Mouse (Mus musculus): ENCODE results near the gene Sh3bp5l.
"Not testable (repeated sequence)": the region's sequence is repeated elsewhere in the genome, so short reads cannot be mapped to it uniquely, and the experiment has no call there.

Gene Sh3bp5l

GRCm38 (mm10) chr11:58322824-58323569 is 7.5 kb upstream of the Sh3bp5l start:
- DNase-seq (ENCODE audit: low spot score in 2 of 2) = peak; percentile 94 to 95

DNA sequence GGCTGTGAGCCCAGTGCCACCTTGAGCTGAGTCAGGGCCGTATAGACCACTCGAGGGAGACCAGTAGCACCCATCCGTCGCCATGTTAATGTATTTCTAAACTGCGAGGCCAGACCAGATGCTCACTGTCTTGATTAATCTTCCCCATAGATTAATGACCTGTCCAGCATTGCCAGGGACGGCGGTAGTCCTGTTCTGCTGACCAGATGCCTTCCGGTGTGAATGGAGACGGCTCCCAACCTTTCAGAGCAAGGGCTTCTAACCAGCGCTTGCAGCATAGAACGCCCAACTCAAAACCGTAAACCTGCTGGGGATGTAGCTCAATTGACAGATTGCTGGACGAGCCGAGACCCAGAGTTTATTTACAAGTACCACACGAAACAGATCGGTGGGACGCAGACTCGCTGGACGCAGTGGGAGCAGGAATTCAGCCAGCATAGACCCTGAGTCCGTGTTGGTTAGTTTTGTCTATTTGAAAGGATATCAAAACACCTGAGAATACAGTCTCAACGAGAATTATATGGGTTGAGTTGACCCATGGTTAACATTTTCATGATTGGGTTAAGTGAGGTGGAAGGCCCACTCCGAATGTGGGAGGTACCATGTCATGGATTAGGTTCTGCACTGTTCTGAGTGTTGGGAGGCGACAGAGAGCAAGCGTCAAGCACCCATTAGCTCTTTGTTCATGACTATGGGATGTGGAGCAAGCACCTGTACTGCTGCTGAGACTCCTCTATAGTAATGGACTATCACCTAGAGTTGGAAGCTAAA is 6.8 kb upstream of the Sh3bp5l start:
- no peak for DNase-seq (ENCODE audit: low spot score in 2 of 2)

- DNase-seq (ENCODE audit: low spot score in 2 of 2) = no peak
These were observed 5.8 kb upstream of the Sh3bp5l start for GRCm38 (mm10) chr11:58324614-58325229.

DNA sequence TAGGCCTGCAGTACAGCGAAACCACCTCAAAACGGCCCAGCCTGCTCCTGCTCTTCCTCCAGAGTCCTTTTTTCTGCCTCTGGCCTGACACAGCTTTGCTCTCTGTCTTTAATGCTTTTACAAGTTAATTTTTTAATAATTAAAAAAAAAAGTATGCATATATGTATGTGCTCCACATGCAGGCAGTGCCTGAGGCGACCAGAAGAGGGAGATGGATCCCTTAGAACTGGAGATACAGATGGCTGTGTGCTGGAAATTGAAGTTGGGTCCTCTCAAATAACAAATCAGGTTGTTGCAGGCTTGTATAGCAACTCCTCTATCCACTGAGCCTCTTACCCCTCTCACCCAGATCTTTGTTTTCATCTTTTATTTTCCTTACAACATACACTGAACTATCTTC is 3.7 kb upstream of the Sh3bp5l start:
- no peak for DNase-seq (ENCODE audit: low spot score in 2 of 2)

- no peak for DNase-seq (ENCODE audit: low spot score in 2 of 2)
These were observed 633 bp upstream of the Sh3bp5l start for GRCm38 (mm10) chr11:58329906-58330275.

DNA sequence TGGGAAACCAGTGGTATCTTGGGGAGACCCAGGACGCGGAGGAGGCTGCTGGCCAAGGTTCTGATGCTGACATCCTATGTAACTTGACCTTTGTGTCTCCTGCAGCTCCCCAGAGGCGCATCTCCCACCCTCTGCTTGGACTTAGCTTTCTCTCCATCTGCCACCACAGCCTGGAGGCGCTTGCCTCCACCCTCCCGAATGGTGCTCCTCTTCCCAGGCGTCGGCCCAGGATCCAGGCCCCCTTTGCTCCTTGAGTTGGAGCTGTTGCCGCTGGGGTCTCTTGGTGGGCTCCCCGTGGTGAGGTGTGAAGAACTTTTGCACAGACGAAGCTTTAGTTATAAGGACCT is 598 bp downstream of the Sh3bp5l start:
- no peak for DNase-seq (ENCODE audit: low spot score in 2 of 2)

DNA sequence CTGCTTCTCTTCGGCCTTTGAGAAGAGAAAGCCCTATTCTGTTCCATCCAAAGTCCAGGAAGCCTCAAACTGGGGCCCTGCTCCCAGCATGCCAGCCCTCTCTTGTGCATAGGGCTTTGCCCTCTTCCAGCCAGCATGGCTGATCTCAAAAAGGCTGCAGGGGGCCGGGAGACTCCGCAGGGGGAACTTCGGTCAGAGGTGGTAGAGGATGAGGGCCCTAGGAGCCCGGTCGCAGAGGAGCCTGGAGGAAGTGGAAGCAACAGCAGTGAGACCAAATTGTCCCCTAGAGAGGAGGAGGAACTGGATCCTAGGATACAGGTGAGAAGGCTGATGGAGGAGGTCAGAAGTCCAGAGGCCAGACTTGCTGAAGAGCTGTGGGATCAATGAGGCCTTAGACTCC is 1.0 kb downstream of the Sh3bp5l start:
- no peak for DNase-seq (ENCODE audit: low spot score in 2 of 2)

GRCm38 (mm10) chr11:58334746-58335145 is 4.2 kb downstream of the Sh3bp5l start:
- DNase-seq (ENCODE audit: low spot score in 2 of 2) = no peak

DNA sequence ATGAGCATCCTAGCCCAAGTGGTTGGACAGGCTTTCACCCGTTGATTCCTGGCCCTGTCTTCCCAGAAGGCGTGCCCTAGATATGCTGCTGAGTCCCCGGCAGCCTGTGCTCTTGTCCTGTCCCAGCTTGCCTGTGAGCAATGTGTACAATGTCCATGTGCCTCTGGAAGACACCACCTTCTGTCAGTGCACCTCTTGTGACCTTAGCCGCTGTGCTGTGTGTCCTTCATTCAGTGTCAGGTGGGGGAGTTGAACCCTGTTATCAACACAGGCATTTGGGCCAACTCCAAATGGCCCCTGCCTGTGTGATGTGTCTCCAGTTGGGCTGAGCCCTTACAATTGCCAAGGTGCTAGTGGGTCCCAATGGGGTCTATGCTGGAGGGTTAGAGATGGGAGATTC is 16.2 kb downstream of the Sh3bp5l start:
- DNase-seq (ENCODE audit: low spot score in 2 of 2) = no peak

GRCm38 (mm10) chr11:58350628-58351027 is 20.1 kb downstream of the Sh3bp5l start:
- DNase-seq (ENCODE audit: low spot score in 2 of 2) = no peak

GRCm38 (mm10) chr11:58351179-58351578 is 20.7 kb downstream of the Sh3bp5l start:
- DNase-seq (ENCODE audit: low spot score in 2 of 2) = no peak

- DNase-seq (ENCODE audit: low spot score in 2 of 2) = no peak
These were observed 22.4 kb downstream of the Sh3bp5l start for GRCm38 (mm10) chr11:58352681-58353548.

DNA sequence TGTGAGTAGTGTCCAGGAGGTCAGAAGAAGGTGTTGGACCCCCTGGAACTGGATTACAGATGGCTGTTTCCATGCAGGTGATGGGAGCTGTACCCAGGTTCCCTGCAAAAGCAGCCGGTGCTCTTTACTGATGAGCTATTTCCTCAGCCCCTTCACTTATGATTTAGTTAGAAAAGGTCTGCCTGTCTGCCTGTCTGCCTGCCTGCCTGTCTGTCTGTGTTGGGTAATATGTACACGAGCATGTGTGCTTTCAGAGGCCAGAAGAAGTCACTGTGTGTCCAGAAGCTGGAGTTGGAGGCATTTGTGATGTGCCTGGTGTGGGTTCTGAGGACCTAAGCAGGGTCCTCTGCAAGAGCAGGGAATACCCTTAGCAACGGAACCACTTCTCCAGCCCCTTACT is 23.2 kb downstream of the Sh3bp5l start:
- no peak for DNase-seq (ENCODE audit: low spot score in 2 of 2)

DNA sequence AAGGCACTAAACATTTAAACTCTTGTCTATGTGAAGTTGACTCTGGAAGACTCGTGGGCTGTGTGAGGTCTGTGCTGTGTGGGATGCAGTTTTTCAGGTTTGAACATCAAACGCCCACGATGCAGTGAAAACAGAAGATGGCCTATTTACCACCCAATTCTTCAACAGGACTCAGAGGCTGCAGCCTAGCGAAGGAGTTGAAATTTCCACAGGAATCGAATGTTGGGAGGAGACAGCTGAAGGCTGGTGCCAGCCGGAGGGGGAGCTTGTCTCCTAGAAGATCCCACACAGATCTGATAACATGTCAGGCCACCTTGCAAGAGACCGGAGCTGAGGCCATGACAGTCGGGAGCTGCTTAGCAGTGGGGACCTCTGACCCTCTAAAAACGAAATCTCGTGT is 24.0 kb downstream of the Sh3bp5l start:
- peak in 1 of 2 experiments; percentile 21 for DNase-seq (ENCODE audit: low spot score in 2 of 2)

DNA sequence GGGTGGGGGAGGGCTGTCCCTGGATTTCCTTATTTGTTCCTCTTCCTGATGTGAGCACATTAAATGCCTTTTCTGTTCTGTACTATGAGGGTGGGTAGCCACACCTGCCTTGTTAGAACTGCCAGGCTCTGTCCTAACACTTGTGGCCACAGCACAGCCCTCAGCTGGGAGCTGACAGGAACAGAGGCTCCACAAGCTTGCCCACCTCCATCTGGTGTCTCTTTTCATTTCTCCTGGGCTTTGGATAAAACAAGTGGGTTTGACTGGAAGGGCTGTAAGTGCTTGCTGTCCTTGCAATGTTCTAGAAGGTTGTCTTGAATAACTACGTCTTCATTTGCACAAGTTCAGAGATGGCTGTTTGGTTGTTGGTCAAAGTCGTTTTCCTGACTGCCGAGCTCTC is 24.4 kb downstream of the Sh3bp5l start:
- DNase-seq (ENCODE audit: low spot score in 2 of 2) = no peak

DNA sequence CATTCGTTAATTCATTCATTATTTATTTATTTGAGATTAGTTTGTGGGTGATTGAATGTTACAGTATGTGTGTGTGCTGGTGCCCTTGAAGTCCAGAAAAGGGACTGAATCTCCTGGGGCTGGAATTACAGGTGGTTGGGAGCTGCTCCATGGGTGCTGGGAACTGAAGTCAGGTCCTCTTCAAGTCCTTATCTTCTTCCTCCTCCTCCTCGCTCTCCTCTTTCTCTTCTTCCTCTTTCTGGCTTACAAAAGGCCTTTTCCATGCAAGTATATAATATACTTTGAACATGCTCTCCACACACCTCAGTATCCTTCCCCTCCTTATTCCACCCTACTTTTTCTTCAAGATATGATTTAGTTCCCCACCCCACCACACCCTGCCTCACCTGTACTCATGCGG is 26.5 kb downstream of the Sh3bp5l start:
- DNase-seq (ENCODE audit: low spot score in 2 of 2) = no peak

DNA sequence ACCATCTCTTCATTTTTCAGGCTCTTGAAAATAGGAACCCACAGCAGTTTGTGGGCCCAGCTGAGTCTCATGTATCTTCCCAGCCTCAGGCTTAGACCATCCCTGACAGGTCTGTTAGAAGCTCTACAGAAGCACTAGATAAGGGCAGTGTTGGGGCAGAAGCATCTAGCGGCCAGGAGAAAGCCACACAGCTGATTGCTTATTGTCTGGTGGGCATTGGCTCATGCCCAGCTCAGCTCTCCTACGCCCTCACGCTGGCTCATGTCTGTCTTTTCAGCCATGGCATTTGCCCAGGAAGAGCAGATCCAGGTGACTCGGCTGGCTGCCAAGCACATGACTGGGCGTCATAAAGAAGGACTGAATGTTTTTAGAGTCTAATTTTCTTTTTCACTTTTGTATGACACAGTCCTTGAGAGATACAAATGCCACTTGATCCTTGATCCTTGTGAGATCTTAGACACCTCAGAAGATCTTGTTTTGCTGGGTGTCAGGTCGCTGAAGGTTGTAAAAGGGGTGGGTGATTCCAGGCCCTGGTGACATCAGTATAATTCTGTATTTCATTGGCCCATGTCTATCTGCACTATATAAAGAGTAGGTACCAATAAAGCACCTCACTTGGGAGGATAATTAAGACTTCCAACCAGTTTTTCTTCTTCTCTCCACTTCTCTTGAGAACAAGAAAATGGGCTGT is 27.5 kb downstream of the Sh3bp5l start:
- DNase-seq (ENCODE audit: low spot score in 2 of 2) = no peak

GRCm38 (mm10) chr11:58362562-58362961 is 32.0 kb downstream of the Sh3bp5l start:
- not testable (repeated sequence) for DNase-seq (ENCODE audit: low spot score in 2 of 2)

- no peak for DNase-seq (ENCODE audit: low spot score in 2 of 2)
These were observed 33.9 kb downstream of the Sh3bp5l start for GRCm38 (mm10) chr11:58364454-58364853.

GRCm38 (mm10) chr11:58366191-58366590 is 35.7 kb downstream of the Sh3bp5l start:
- not testable (repeated sequence) for DNase-seq (ENCODE audit: low spot score in 2 of 2)

GRCm38 (mm10) chr11:58377273-58377672 is 46.7 kb downstream of the Sh3bp5l start:
- DNase-seq (ENCODE audit: low spot score in 2 of 2) = no peak
